Mouse (Mus musculus) heart, postnatal 36 days (tissue): Measurements from ENCODE around the gene Siah2. TPM values are rescaled to one million over a fixed set of nuclear protein-coding genes. Genes with fewer than 3 reads are reported as not detected.

ENCODE experiments used
- DNase-seq, 2 experiments: peaks; one replicate each; pipeline ENCODE4 v3.0.0; 2021 to 2022
- intact Hi-C: fragments of 180-260 bp; cut with DNase I; formaldehyde crosslinking; loops from one replicate; pipeline ENCODE4 v1.15.1; 2025
- total RNA-seq, 2 experiments: library from RNA; stranded (reverse); gene quantifications; 2 replicates each; pipeline ENCODE4 v1.2.3; 2021

Gene Siah2
- 10 to 100 TPM in 1 of 2 experiments, 1 to 10 TPM in 1; 7.5 to 12.5 TPM for total RNA-seq

DNA sequence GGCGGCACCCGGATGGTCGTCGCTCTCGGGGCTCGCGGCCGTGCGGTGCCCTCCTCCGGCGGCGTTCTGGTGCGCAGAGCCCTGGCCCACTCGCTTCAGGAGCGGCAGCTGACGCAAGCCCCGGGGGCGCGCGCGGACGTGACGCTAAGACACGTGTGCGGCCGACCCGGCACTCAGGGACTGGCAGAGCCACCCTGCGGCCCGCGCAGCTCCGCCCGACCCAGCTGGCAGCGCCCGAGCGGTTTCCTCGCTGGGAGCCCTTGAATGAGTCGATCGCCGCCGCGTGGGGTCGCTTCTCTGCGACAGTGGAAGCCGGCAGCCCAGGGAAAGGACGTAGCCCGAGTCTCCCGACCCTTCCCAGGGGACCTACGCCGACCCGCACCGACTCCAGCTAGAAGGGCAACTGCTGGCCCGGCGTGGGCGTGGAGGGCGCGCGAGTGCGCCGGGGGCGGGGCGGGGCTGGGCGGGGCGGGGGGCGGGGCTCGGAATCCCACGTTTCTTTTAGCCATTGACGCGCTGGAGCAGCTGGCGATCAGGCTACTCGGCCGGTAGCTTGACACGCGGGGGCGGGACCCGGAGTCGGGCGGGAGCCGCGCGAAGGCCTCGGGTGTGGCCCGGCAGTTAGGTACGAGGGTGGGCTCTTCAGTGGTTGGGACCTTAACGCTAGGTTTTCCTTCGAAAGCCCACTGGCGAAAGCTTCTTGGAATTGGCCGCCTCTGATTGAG, at the start of gene Siah2:
Gene Siah2, minus strand, starts transcription at position 404 of the 725 bp plus-strand sequence.
- intact Hi-C loops: loop anchor here (1.0 to 5.0 kb wide), 4 partner anchors 35 to 278 kb away; partner anchors contain the start of genes Eif2a, Selenot, Serp1 and Tsc22d2
- peak; percentile 87 to 93 for DNase-seq

DNA sequence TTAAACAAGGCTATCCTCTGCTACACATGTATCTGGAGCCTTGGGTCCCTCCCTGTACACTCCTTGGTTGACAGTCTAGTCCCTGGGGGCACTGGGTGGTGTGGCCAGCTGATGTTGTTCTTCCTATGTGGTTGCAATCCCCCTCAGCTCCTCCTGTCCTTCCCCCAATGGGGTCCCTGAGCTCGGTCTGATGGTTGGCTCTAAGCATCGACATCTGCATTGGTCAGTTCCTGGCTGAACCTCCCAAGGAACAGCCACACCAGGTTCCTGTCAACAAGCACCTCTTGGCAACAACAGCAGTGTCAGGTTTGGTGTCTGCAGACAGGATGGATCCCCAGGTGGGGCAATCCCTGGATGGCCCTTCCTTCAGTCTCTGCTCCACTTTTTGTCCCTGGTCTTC, 47.3 kb upstream of the Siah2 start:
- no peak for DNase-seq
- intact Hi-C loops: no loop called here

DNA sequence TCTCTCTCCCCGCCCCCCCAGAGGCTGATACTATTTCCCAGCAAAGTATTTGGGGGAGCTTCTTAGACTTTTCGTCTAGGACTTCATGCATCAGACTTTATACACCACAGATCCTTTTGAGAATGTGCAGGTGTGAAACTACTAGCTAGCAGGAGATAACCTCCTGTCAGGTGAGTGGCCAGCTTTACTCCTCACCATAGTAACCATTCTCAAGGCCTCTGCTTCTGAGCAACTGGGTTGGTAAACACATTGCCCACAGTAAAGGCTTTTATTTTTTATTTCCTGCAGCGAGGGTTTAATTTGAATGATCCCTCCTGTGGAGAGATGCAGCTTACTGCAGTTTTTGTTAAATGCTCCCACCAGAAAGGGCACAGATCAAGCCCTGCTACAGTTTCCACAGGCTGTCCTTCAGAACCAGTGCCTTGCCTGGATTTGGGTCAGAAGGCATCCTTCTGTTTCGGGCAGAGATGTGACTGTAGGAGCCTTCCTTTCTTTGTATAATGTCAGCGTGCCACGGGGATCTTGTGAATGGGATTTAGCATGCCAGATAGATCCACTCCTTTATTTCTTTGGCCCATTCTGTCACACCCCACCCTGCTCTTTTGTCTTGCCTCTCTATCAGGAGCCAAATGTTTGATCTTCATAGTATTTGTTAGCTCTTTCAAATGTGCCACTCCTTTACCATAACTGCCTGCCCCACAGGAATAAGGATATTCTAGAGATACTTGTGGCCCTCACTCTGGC, 46.3 kb upstream of the Siah2 start:
- DNase-seq: no peak
- intact Hi-C loops: no loop called here

DNA sequence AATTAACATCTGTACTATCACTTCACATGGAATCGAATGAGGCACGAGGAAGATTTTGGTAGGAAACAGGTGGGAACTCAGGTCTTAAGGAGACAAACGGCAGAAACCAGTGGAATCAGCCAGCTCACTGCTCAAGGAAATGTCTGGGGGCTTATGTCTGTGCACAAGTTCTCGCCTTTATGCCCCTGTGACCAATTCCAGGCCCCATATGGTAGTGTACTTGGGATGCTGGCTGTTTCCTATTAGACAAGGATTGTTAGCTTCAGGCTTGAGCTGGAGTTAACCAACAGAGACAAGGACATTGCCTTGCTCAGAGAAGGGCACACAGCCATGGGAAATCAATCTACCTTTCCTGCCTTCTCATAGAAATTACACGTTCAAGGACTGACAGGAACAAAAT, 39.3 kb upstream of the Siah2 start:
- DNase-seq: no peak
- intact Hi-C loops: no loop called here

DNA sequence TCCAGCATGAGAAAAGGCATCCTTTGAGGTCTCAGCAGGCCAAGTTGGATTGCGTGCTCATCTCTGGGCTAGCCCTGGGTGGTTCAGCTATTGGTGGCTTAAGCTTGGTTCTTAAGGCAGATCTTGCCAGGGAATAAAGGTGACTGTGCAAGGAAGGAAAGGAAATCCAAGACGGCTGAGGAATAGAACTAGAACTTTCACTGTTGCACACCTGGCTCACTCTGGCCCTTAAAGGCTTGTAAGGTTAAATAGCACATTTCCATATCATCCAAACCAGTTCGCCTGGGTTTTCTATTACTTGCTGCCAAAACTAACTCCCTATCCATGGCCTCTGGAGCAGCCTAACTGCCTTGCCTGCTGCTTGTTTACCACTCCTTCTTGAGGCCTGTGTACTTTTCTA, 38.4 kb upstream of the Siah2 start:
- DNase-seq: no peak
- intact Hi-C loops: no loop called here

DNA sequence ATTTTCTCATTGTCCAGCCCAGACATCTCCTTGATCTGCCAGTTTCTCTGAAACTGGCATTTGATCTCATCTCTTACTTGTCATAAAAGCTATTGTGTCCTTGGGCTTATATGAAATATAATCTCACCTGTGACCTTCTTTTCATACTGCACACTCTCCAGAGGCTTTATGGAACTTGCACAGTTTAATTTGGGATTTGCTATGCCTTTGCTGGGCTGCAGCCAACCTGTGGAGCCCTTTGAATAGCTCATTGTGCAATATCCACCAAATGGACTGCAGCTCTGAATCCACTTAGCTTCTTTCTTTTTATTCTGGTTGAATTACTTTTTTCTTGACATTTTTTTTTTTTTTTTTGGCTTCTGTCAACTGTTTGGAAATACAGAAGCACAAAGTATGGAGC, 37.3 kb upstream of the Siah2 start:
- intact Hi-C loops: no loop called here
- no peak for DNase-seq

DNA sequence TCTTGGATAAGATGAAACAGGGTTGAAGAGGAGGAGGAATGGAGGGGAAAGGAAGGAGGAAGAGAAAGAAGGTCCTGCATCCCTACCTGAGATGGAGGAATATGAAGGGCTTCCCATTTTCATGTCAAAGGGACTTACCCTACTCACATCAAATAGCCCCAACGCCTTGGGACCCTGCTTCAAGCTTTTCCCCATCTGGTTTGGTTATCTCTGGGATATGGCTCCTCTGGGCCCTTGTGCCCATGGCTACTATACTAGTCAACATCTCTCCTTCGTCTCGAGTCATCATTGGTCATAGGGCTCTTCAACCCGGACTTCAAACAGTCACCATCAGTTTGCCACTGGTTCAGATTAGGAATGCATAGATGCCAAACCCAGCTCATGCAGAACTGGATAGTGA, 35.4 kb upstream of the Siah2 start:
- intact Hi-C loops: no loop called here
- DNase-seq: no peak

DNA sequence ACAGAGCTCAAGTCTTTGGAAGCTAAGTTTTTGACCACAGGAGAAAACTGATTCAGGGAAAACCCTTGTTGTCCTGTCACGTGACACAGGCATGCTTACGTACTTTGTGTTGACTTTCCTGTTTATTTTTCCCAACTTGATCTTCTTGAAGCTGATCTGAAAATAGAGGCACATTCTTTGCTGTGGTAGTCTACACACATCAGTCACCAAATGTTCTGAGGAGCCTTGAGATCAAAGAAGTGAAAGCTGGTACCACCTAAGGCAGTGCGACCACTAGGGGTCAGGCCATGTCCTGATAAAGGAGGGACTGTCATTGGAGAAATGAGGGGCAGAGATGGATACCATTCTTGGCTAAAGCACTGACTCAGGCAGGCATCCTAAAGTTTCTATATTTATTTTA, 34.8 kb upstream of the Siah2 start:
- peak in 1 of 2 experiments; percentile 11 for DNase-seq
- intact Hi-C loops: no loop called here

DNA sequence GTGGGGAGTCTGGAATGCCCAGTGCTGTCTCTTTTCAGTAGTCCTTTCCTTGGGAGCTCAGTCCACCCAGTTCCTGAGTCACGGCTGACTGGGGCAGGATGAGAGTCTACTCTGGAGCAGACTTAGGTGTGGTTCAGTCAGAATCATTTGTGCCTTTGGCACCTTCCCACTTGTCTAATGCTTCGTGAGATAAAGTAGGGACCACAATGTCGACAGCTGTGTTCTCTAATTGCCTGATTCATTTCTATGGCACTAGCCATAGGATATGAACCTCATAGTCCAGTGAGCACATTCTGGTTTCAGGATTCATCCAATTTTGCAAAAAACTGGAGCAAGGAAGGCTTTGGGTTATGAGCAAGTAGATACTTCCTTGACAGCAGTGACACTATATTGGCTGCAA, 34.2 kb upstream of the Siah2 start:
- no peak for DNase-seq
- intact Hi-C loops: no loop called here

DNA sequence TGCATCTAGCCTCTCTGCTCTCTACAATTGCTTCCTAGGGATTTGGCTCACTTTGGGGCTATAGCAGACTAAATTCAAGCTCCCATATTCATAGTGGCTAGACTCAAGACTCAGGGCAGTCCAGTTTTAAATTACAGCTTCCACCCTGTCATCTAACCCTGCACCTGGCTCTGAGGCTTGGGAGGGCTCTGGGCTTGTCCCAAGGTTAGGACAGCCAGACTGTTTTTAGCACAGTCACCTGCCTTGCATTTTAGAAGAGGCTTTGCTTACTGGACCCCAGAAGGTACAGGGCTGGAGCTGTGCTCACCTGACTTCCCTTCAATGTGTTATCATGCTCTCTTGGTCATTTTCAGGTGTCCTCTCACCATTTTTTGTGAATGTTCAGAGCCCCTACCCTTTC, 32.6 kb upstream of the Siah2 start:
- intact Hi-C loops: no loop called here
- DNase-seq: no peak

DNA sequence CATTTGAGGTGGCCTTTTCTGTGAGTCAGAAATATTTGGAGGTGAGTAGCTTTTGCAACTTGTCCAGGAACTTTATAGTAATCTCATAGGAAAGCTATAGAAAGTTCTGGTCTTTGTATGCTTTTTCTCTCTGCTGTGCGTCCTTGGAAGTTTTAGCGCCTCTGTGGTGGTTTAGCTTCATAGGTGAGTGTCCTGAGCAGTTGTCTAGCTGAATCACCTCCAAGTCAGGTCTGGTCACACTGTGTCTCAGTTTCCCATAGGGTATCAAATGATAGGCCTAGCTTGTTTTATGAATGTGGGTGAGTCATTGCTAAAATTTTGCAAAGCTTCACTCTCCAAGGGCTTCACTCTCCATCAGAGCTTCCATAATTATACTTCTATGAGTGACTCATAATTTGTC, 31.5 kb upstream of the Siah2 start:
- no peak for DNase-seq
- intact Hi-C loops: no loop called here

DNA sequence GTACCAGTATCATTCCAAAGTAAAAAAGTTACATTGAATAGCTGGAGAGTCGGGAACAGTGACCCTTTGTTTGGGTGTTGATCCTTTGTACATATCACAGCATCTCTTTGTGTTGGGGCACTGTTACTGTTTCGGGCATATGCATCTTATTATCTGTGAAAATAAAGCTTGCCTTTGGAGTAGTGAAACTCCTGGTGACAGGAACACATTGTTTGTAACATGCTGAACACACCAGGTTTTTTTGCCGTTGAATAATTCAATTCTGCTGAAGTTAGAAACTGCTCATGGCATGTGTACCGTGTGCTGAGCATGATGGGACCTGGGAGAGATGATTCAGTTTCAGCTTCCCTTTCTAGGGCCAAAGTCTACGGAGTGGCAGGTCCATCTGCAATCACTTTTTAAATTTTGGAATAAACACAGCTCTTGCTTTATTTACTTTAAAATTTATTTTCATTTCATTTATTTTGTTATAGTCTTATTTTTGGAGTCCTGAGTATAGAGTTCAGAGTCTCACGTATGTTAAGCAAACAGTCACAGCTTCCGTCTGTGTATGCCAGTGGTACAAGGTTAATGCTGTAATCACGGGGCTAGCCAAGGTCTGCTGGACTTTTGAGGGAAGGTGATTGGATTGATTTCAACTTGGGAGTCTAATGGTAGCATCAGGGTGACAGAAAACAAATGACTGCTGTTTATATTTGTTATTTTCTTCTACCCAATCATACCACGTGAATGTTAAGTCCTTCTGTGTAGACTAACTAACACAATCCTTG, 27.4 kb upstream of the Siah2 start:
- DNase-seq: no peak
- intact Hi-C loops: no loop called here

DNA sequence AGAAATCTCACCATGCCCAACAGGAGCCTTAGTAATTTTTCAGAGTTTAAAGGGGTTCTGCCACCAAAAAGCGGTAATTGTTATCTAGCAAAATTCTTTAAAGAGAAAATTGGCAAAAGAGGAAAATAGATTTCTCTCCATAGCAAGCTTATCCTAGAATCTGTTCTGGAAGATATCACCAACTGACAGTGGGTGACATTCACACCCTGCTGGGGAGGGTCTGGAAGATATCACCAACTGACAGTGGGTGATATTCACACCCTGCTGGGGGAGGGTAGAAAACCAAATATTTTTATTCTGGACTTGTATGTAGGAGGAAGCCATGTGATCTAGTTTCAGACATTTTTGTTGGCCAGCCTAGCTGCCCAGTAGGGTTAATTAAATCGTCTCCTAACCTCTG, 24.5 kb upstream of the Siah2 start:
- DNase-seq: no peak
- intact Hi-C loops: no loop called here

DNA sequence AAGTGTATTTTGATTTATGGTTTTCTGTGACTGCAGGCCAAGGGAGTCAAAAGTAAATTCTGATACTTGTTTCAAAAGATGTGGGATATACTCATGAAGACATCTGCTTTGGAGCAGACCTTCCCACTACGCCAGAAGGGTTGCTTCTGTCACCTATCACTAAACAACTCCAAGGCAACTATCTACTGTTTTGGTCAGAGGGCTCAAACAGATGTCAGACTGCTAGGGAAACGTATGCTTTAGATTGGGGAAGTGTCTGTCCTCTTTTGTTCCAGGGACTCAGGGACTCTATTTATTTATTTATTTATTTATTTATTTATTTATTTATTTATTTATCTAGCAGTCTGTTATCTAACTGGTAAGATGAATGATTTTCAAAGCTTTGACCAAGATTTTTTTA, 22.6 kb upstream of the Siah2 start:
- DNase-seq: no peak
- intact Hi-C loops: no loop called here

DNA sequence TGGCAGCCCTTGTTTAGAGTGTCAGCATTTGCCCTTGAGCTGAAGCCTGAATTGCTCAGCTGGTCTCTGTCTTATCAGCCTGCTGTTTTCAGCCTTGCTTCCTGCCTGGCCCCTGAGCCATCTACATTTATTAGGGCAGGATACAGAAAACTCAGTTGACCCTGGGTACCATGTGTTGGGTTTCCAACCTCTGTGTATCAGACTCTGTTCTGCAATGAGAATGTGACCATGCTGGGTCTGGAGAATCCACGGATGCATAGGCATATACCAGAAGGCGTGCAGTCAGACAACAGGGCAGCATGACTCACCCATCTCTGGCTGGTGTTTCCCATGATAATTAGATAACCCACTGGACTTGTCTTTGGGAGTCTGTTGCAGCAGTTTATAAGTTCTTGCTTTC, 21.8 kb upstream of the Siah2 start:
- DNase-seq: no peak

DNA sequence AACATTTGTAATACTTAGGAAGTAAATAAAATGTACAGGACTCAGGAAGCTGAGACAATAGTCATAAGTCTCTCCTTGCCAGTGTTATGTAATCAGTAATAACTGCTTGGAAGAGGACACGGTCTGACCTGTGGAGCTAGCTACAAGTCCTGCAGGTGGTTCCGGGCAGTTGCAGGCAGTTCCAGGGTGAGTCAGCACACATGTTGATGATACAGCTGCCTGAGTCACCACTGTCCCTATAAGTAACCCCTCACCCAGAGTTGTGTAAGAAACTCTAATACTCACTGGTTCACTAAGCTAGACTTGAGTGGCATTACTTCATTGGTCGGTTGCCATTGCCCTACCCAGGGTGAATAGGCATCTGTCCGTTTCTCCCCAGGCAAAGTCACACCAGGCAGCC, 21.0 kb upstream of the Siah2 start:
- intact Hi-C loops: no loop called here

More for the DNA sequence above, 21.8 kb upstream of the Siah2 start:
- intact Hi-C loops: no loop called here

DNA sequence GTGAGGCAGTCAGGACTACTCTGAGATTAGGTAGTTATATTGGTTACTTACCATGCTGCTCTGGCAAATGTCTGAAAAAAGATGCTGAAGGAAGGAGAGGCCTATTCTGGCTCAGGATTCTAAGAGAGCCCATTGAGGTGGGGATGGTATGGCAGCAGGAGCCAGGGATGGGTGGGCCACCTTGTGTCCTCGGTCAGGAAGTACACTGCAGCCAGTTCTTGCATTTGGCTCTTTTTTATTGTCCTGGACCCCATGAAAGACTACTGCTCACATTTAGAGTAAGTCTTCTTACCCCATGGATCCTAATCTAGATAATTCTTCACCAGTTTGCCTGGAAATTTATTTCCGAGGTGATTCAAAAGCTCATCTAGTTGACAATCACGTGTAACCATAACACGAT, 12.3 kb upstream of the Siah2 start:
- intact Hi-C loops: no loop called here
- DNase-seq: no peak

More for the DNA sequence above, 21.0 kb upstream of the Siah2 start:
- no peak for DNase-seq

DNA sequence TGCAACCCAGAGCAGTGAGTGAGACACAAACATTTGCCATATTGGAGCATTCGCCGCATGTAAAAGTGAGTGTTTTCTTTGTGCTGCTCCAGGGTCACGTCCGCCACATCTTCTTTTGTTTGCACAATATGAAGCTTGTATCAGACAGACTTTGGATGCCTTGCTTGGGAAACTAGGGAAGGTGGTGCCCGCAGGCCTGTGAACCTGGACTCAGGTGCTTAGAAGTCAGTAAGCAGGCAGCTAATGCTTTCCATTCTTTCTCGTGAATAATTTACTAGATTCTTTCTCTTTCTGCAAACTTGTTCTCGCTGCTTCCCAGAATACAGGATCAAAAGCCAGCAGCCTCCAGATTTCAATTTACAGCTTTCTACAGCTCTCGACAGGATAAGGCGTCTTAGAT, 11.5 kb upstream of the Siah2 start:
- DNase-seq: no peak
- intact Hi-C loops: no loop called here

DNA sequence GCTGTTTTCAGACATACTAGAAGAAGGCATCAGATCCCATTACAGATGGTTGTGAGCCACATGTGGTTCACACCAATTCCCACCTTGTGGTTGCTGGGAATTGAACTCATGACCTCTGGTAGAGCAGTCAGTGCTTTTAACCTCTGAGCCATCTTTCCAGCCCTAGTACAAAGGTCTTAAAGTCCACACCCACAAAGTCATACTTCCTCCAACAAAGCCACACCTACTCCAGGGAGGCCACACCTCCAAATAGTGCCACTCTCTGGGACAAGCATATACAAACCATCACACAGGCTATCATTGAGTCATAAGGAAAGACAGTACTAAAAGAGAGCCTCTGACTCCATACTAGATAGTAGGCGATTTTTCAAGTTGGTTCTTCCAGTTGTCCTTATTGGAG, 10.1 kb upstream of the Siah2 start:
- DNase-seq: no peak
- intact Hi-C loops: no loop called here

DNA sequence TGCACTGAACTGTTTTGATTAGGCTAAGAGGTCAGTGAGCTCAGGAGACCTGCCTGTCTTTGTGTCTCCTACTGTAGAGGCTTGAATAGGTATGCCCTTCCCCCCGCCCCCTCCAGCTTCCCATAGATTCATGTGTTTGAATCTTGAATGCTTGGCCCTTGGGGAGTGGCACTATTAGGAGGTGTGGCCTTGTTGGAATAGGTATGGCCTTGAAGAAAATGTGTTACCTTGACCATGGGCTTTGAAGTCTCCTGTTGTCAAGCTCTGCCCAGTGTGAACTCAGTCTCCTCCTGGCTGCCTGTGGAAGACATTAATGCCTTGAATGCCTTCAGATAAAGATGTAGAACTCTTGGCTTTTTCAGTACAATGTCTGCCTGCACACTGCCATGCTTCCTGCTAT, 9.2 kb upstream of the Siah2 start:
- intact Hi-C loops: no loop called here
- DNase-seq: no peak

DNA sequence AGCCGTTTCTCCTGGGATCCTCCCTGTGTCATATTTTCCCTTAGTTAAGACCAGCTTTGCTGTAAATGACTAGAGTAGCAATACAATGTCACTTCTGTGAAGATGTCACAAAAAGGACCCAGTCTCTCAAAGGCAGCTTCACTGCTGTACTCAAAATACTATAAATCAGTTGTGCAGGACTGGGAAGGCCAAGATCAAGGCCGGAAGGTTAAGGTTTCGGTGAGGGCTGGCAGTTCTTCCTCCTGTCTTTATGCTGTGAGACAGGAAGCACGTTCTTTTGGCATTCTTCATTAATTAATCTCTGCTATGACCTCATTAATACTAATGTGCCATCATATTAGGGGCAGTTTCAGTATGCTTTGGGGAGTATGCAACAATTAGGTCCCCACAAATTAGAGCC, 5.7 kb upstream of the Siah2 start:
- no peak for DNase-seq
- intact Hi-C loops: no loop called here

DNA sequence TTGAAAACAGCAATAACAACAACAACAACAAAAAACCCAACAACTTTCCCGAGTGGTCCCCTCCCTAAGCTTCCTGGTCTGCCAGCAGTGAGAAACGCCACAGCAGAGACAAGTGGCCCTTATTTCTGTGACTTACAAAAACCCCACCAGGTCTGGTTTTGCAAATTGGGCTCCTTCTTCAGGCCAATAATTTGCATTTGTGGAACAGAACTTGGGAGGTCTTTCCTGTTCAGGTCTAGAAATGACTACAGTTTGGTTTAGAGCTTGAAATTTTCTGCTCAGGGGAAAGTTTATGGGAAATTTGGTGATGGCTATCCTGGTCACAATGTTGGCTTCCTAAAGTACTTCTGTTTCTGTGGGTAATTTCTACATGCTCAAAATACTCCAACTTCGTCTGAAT, 4.6 kb upstream of the Siah2 start:
- no peak for DNase-seq
- intact Hi-C loops: no loop called here
